Mouse (Mus musculus): Measurements from ENCODE around the gene Hist1h2bk.

DNA sequence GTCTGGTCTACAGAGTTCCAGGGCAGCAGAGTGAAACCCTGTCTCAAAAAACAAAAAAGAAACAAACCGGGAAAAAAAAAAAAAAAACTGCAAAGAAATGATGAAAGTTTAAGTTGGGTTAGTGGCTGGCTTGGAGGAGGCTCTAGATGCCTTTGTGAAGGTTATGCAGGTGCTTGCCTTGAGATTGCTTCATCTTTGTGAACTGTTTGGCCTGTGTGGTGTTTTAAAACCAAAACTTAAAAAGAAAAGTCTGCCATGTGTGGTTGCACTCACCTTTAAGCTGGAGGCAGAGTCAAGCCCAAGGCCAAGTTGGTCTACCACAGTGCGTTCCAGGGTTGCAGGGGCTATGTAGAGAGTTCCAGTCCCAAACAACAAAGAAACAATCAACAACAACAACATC is 13.4 kb downstream of the Hist1h2bk start:
- TF ChIP-seq CTCF (IDR thresholded peaks at IDR 0.05 in 2 of 3, conservative IDR thresholded peaks at IDR 0.05 in 1 of 3; ENCODE audit: control insufficient read depth in 1 of 3, insufficient read depth in 1 of 3, low read depth in 2 of 3, low read length in 3 of 3, poor library complexity in 1 of 3, severe bottlenecking in 1 of 3): no peak
- no peak for TF ChIP-seq HCFC1 (IDR thresholded peaks at IDR 0.05; ENCODE audit: low read depth, low read length)

Measured in MEL (cell line).